Mouse (Mus musculus): ENCODE data around the gene Zyx.

Gene Zyx

DNA sequence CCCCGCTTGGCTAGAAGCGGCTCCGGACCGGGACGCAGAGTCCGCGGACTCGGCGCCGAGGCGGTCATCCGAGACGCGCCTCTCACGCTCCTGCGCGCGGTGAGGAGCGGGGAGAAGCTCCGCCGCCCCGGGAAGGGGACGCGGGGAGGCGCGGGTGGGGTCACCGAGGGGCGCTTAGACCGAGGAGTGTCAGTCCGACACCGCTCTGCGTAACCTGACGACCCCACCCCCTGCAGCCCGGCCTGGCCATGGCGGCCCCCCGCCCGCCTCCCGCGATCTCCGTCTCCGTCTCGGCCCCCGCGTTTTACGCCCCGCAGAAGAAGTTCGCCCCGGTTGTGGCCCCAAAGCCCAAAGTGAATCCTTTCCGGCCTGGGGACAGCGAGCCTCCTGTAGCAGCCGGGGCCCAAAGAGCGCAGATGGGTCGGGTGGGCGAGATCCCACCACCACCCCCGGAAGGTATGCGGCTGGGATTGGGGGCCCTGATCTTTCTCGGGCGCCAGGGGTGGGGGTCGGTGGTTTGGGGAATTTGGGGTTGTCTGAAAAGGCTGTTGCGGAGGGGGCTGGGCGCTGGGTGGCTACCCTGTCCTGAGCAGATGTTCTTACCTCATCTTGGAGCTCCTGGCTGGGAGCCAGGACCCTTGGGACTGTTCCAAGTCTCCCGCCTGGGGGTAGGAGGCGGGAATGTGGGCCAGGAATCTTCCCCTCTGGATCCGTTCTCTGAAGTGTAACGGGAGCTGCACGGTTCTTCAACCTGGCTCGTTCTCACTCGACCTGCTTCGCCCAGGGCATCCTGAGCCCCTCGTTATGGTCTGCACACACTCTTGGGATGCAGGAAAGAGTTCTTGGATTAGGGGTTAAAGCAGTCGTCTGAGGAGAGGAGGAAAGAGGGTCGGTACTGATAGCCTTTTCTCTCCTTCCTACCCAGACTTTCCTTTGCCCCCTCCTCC is 864 bp downstream of the Zyx start:
- peak in 1 of 2 experiments; percentile 76 for DNase-seq (ENCODE audit: low spot score in 2 of 2)

- no peak for DNase-seq (ENCODE audit: low spot score in 2 of 2)
These were observed 1.7 kb downstream of the Zyx start for GRCm38 (mm10) chr6:42350968-42351775.

GRCm38 (mm10) chr6:42351776-42352485 is 2.5 kb downstream of the Zyx start:
- no peak for DNase-seq (ENCODE audit: low spot score in 2 of 2)

DNA sequence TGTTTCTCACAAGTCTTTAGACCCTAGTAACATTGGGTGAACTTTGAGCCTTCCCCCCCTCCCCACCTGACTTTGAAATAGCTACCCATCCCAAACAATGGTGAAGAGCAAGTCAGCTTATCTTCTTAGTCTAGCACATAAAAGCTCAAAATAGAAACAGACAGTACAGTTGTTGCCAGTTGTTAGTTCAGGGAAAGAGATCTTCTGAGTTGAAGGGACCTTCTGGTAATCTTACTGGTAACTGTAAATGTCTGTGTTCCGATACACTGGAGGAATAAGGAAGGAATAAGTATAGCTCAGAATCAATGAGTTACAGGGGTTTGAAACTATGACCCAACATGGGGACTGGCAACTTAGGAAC is 3.0 kb downstream of the Zyx start:
- DNase-seq (ENCODE audit: low spot score in 2 of 2) = no peak

DNA sequence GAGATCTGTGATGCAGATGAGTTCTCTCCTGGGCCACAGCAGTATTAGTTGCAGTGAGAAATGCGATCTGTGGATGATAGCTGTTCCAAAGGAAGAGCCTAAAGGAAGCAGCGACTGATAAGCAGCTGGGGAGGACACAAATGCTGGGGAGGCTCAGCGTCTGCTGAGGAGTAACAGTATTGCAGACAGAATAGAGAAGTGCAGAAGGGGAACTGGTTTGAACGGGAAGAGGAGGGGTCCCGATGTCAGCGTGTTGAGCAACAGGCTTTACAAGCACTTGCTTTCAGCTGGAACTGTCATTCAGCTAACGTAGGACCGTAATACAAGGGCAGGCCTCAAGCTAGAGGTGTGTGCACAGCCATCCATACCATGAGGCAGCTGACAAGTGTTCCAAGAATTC is 3.8 kb downstream of the Zyx start:
- no peak for DNase-seq (ENCODE audit: low spot score in 2 of 2)

DNA sequence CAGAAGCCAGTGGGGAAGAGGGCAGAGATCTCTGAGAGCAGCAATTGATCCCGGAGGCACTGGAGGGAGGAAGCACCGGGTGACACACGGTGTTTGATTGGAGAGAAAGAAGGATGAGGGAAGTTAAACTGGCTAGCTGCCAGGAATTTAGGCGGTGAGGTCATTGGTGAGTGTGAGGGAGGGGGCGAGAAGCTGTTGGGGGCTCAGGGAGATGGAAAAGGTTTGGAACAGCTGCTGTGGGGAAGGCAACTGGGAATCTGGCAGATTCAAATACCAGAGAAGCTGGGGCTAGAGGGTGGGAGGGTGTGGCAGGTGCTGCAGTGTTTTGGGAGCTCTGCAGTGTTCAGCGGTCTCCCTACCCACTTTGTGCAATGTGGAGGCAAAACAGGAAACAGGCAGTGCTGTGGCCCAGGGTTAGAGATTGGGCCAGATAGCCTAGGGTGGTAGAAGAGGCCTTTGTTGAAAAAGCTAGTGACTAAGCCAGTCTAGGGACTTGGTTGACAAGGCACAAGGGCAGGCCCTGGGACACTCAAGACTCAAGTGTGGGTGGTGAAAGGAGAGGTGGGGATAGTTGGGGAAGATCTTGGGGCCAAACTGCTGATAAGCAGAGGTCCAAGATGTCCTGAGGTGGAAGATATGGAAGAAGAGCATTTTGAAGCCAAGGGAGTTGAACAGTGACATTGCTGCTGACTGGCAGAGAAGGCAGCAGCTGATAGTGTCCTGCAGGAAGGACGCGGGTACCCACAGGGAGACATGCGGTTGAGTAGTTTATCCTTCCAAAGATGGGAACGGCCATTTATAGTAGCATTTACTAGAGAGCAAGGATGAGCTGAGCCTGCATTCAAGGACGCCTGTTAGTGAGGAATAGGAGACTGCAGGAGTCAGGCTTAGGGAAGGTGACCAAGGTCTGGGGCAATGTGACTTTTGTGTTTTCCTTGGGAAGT is 4.9 kb downstream of the Zyx start:
- no peak for DNase-seq (ENCODE audit: low spot score in 2 of 2)

- DNase-seq (ENCODE audit: low spot score in 2 of 2) = no peak
These were observed 5.9 kb downstream of the Zyx start for GRCm38 (mm10) chr6:42355366-42355765.

DNA sequence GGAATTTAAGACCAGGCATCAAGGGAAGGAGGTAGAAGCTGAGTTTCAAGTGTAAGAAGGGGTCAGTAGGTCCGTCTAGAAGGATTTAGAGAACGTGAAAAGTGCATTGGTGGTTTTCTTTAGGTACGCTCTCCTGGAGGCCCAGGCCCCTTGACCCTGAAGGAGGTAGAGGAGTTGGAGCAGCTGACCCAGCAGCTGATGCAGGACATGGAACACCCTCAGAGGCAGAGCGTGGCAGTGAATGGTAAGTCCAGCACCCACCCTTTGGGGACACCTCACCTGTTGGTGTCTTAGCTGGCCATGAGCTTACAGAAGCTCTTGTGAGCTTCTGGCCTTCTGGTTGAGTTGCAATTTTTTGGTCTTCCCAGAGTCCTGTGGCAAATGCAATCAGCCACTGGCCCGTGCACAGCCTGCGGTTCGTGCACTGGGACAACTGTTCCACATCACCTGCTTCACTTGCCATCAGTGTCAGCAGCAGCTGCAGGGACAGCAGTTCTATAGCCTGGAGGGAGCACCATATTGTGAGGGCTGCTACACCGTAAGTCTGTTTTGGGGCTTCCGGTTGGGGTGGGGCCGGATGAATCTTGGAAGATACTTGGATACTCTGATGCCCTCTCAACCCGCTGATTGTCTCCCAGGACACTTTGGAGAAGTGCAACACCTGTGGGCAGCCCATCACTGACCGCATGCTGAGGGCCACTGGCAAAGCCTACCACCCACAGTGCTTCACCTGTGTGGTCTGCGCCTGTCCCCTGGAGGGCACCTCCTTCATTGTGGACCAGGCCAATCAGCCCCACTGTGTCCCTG is 6.6 kb downstream of the Zyx start:
- DNase-seq (ENCODE audit: low spot score in 2 of 2) = no peak

DNA sequence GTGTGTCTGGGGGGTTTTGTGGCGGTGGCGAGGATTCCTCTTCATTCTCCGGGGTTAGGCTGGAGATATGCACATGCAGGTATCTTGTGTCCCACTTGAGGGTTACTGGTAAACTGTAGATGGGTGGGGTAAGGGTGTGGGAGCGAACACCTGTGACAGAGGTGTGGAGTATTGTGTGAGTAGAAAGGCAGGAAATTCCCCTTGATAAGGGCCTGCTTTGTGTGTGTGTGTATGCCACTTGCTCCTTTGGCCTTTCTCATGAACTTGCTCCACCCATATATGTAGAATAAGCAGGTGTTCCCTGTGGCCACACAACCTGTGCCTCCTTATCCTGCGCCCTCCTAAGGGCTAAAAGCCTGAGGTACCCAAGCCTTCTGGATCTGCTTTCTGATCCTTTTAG is 7.5 kb downstream of the Zyx start:
- DNase-seq (ENCODE audit: low spot score in 2 of 2) = no peak

DNA sequence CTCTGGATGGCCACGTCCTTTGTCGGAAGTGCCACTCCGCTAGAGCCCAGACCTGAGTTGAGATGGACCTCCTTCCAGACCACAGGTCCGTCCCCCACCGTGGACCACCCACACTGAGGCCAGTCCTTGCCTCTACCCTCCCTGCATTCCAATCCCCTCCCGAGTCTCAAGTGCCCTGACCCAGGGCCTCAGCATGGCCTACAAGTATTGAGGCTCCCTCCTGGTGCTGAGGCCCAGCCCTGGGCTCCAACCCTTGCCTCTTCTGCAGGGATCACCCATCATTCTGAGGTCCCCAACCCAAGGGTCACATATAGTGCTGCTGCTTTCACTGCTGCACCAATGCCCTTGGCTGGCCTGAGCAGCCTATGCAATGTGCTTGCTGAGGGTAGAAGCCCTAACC is 8.5 kb downstream of the Zyx start:
- DNase-seq (ENCODE audit: low spot score in 2 of 2) = no peak

- DNase-seq (ENCODE audit: low spot score in 2 of 2) = no peak
These were observed 9.5 kb downstream of the Zyx start for GRCm38 (mm10) chr6:42358901-42359300.

GRCm38 (mm10) chr6:42359364-42360147 is 10.1 kb downstream of the Zyx start:
- DNase-seq (ENCODE audit: low spot score in 2 of 2) = no peak

- DNase-seq (ENCODE audit: low spot score in 2 of 2) = no peak
These were observed 10.9 kb downstream of the Zyx start for GRCm38 (mm10) chr6:42360231-42360840.

- DNase-seq (ENCODE audit: low spot score in 2 of 2) = no peak
These were observed 11.8 kb downstream of the Zyx start for GRCm38 (mm10) chr6:42361041-42361895.

GRCm38 (mm10) chr6:42362074-42362473 is 12.6 kb downstream of the Zyx start:
- no peak for DNase-seq (ENCODE audit: low spot score in 2 of 2)

DNA sequence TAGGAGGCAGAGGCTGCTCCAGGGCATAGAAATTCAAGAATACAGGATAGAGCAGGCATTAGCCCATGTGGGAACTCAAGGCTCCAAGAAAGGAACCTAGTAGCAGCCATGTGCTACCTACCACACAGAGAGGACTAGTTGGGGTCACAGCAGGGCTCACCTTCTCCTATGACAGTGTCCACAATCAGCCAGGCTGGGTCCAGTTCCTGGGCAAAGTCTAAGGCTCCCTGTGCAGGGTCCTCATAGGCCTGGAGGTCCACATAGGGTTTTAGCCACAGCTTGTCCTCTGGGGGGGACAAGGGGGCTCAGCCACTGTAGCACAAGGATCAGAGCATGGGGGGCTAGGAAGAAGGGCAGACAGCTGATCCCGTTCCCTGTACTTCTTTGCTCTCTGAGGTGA is 13.1 kb downstream of the Zyx start:
- DNase-seq (ENCODE audit: low spot score in 2 of 2) = no peak

DNA sequence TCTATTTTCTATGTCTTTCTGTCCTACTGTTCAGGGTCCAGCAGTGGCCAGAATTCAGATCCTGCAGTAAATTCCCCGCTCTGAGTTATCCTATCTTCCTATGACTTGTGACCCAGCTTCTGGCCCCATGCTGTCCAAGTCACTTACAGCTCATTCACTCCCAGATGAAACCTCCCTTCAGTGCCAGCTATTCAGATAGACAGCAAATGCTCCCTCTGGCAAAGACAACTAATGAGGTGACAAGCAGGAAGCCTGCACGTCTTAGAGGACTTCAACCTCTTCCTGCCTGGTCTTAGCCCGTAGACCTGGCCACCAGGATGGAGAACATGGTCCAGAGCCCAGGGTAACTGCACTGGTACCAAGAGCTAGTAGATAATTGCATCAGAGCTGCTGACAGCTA is 13.5 kb downstream of the Zyx start:
- DNase-seq (ENCODE audit: low spot score in 2 of 2) = no peak

- no peak for DNase-seq (ENCODE audit: low spot score in 2 of 2)
These were observed 14.6 kb downstream of the Zyx start for GRCm38 (mm10) chr6:42364066-42364465.

All from left cerebral cortex, adult 9 months (tissue).